Mouse (Mus musculus): ENCODE results near the gene Irgm1.

Gene Irgm1

DNA sequence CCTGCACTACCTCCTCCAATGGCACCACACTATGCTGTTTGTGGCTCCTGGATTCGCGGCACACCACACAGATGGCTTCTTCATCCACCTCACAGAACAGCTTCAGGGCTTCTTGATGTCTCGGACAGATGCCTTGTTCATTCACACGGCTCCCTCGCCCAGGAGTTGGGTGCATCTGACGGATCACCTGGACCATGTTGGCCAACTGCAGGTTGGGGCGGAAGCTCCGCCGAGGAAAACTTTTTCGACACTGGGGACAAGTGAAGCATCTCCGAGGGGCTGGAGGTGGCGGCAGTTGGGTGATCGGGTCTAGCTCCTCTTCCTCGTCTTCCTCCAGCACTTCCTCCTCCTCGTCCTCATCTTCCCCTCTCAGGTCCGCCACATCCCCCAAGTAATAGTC, 55.6 kb downstream of the Irgm1 start:
- in situ Hi-C loops (cut with MboI, MseI): loop anchor here in 1 of 2 experiments (25.0 kb wide), 1 partner anchor 896 kb away; the partner anchor contains the start of gene Cnot6

DNA sequence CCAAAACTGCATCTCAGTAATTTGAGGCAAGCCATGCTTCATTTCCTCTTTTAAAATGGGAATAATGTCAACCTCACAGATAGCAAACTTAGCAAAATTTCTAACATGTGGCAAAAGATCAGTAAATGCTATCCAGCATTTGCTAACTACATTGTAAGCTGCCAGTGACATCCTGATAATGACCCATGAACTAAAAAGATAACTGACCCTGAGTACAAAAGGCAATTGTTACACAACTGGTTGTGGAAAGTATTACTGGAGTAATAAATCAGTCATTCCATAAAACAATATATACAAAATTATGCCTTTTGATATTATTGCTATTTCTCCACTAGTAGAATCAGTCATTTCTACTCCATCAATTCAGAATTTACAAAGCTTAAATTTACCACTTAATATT, 57.7 kb downstream of the Irgm1 start:
- in situ Hi-C loops (cut with MboI, MseI): loop anchor here in 1 of 2 experiments (25.0 kb wide), 1 partner anchor 899 kb away; the partner anchor contains the start of gene Cnot6

Data from T-helper 17 cell (primary cell).